Mouse (Mus musculus) liver, embryonic 15.5 days (tissue): ENCODE results near the gene Gm7980. TPM values are rescaled to one million over a fixed set of nuclear protein-coding genes. Genes with fewer than 3 reads are reported as not detected.
"Not testable (repeated sequence)": the region's sequence is repeated elsewhere in the genome, so short reads cannot be mapped to it uniquely, and the experiment has no call there.

ENCODE experiments used
- ATAC-seq: fragments of 200-750 bp; cut with Nextera tagmentation; 2 replicates; pipeline ENCODE4 v1.8.0; 2017; ENCODE audit warnings: moderate number of reproducible peaks, mild to moderate bottlenecking, moderate library complexity; ENCODE audit not compliant: insufficient read depth
- H3K27ac ChIP-seq: fragments of 300-500 bp; sonication (generic); replicated peaks from 2 replicates; pipeline ENCODE4 v1.5.1; 2015; ENCODE audit warnings: mild to moderate bottlenecking, inconsistent platforms
- H3K27me3 ChIP-seq: fragments of 300-500 bp; sonication (generic); 2 replicates; pipeline ENCODE4 v1.6.1; 2015; ENCODE audit warnings: mild to moderate bottlenecking, inconsistent platforms
- H3K36me3 ChIP-seq: fragments of 300-500 bp; sonication (generic); replicated peaks from 2 replicates; pipeline ENCODE4 v1.6.1; 2015; ENCODE audit warnings: moderate library complexity, mild to moderate bottlenecking, inconsistent platforms
- H3K4me1 ChIP-seq: fragments of 300-500 bp; sonication (generic); replicated peaks from 2 replicates; pipeline ENCODE4 v1.6.1; 2015; ENCODE audit warnings: inconsistent platforms
- H3K4me2 ChIP-seq: fragments of 300-500 bp; sonication (generic); 2 replicates; pipeline ENCODE4 v1.6.1; 2015; ENCODE audit warnings: moderate library complexity, mild to moderate bottlenecking, inconsistent platforms
- H3K4me3 ChIP-seq: fragments of 300-500 bp; sonication (generic); replicated peaks from 2 replicates; pipeline ENCODE4 v1.5.1; 2015; ENCODE audit warnings: mild to moderate bottlenecking, inconsistent platforms
- H3K9ac ChIP-seq: fragments of 300-500 bp; sonication (generic); 2 replicates; pipeline ENCODE4 v1.6.1; 2015; ENCODE audit warnings: moderate library complexity, mild to moderate bottlenecking, inconsistent platforms
- H3K9me3 ChIP-seq: fragments of 300-500 bp; sonication (generic); replicated peaks from 2 replicates; pipeline ENCODE4 v1.6.1; 2016; ENCODE audit warnings: inconsistent platforms
- WGBS: fragments of 180-500 bp; shearing (Covaris S2); methylation state at CpG from one replicate; pipeline ENCODE4 v1.1.7; 2015; ENCODE audit warnings: mixed read lengths; ENCODE audit not compliant: insufficient replicate concordance; 5-methylcytosine and 5-hydroxymethylcytosine counted together
- polyA plus RNA-seq: library from polyadenylated mRNA; unstranded; fragments of >200 nt; fragmentation: Nextera tagmentation; extraction: Ambion mirVana; gene quantifications from 2 replicates; pipeline ENCODE4 v1.2.1, GENCODE M21; 2015

Gene Gm7980
- not detected in 2 replicates for polyA plus RNA-seq

- WGBS, result no CpG with 5 or more reads among the region's 2 CpGs
- not testable (repeated sequence) for H3K4me1 ChIP-seq, ATAC-seq, H3K27me3 ChIP-seq, H3K36me3 ChIP-seq, H3K4me3 ChIP-seq, H3K9me3 ChIP-seq, H3K4me2 ChIP-seq, H3K27ac ChIP-seq, H3K9ac ChIP-seq
Observed at GRCm38 (mm10) chr14:41907190-41907589, at the start of gene Gm7980. Gene Gm7980, minus strand, starts transcription at chr14:41907290.

- ATAC-seq, H3K27ac ChIP-seq, H3K4me2 ChIP-seq, H3K36me3 ChIP-seq, H3K27me3 ChIP-seq, H3K4me1 ChIP-seq, H3K9me3 ChIP-seq, H3K9ac ChIP-seq, H3K4me3 ChIP-seq: not testable (repeated sequence)
- WGBS, result 39% methylated on average over 2 of the region's 2 CpGs
Observed at GRCm38 (mm10) chr14:41943695-41944094, 36.6 kb upstream of the Gm7980 start, which contains the start of gene 1700024B05Rik. Gene 1700024B05Rik, plus strand, starts transcription at chr14:41943995.

GRCm38 (mm10) chr14:41924649-41925048 lies 17.6 kb upstream of the Gm7980 start, which contains the start of gene 1700049E17Rik1:
Gene 1700049E17Rik1, plus strand, starts transcription at chr14:41924949.
- H3K4me1 ChIP-seq, ATAC-seq, H3K27ac ChIP-seq, H3K9ac ChIP-seq, H3K27me3 ChIP-seq, H3K4me2 ChIP-seq, H3K4me3 ChIP-seq, H3K36me3 ChIP-seq, H3K9me3 ChIP-seq: not testable (repeated sequence)
- WGBS, result no CpG with 5 or more reads among the region's 1 CpGs

Other genes starting within 250 kb of the Gm7980 start
- not detected in 2 replicates for gene Gm8068, start 205.4 kb downstream of the Gm7980 start, polyA plus RNA-seq
- gene Gm7929, start 156.7 kb downstream of the Gm7980 start, polyA plus RNA-seq, result not detected in 2 replicates
- not detected in 2 replicates for gene Gm47189, start 134.8 kb downstream of the Gm7980 start, polyA plus RNA-seq
- not detected in 2 replicates for gene 1700049E17Rik1, start 17.7 kb upstream of the Gm7980 start, polyA plus RNA-seq
- gene 1700024B05Rik, start 36.7 kb upstream of the Gm7980 start, polyA plus RNA-seq, result not detected in 2 replicates
- gene Gm6401, start 60.6 kb upstream of the Gm7980 start, polyA plus RNA-seq, result not detected in 2 replicates
- gene Gm3543, start 76.0 kb upstream of the Gm7980 start, polyA plus RNA-seq, result not detected in 2 replicates
- not detected in 2 replicates for gene Gm7951, start 210.1 kb upstream of the Gm7980 start, polyA plus RNA-seq